In the genomic region with DNA sequence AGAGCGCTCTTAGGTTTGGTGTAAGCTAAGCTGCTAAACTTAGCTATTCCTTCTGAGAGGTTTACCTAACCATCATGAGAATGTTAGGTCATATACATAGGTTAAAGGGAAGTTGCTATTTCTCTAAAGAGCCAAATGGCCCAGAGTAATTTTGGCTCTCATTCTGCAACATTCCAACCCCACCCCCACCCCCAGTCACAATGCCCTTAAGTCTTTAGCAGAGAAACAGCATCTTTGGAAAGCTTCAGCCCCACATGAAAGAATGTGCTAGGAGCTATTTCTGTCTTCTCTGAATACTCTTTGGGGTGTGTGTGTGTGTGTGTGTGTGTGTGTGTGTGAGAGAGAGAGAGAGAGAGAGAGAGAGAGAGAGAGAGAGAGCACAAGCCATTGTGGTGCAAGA, we compare ENCODE assay signal across 22 mouse cellular contexts. TPM values are rescaled to one million over a fixed set of nuclear protein-coding genes. Genes with fewer than 3 reads are reported as not detected.
DNase-seq lines count a peak whose midpoint lies in the region; ATAC-seq and TF ChIP-seq lines count a peak whose summit lies in the region.
"Had no signal": no experiment of that assay in that cellular context is flagged by ENCODE, and none has a peak within 500 bp of the region (broad histone marks: within the 10 kb centered on the region; RNA-seq: fewer than 3 reads in every experiment).

No protein-coding gene starts in this region.

- 83% methylated on average over 1 of the region's 1 CpGs for WGBS in embryonic facial prominence, embryonic 14.5 days
- 90% methylated on average over 1 of the region's 1 CpGs for WGBS in embryonic facial prominence, embryonic 10.5 days
- WGBS in kidney, postnatal 0 days, result 83% methylated on average over 1 of the region's 1 CpGs

- H3K4me1 ChIP-seq in embryonic facial prominence, embryonic 14.5 days (ENCODE audit: control insufficient read depth, insufficient read depth, low read length), result no peaks in the 10 kb centered on the region
- no peaks in the 10 kb centered on the region for H3K4me1 ChIP-seq in embryonic facial prominence, embryonic 10.5 days
- no peaks in the 10 kb centered on the region for H3K4me1 ChIP-seq in kidney, postnatal 0 days (replicated peaks; ENCODE audit: insufficient read depth, low read length)
- H3K4me1 ChIP-seq: embryonic facial prominence, embryonic 13.5 days; forebrain, embryonic 10.5 days; forebrain, embryonic 12.5 days had no signal

- no peak for ATAC-seq in embryonic facial prominence, embryonic 14.5 days (ENCODE audit: low read depth)
- ATAC-seq in kidney, postnatal 0 days (replicated peaks; ENCODE audit: low FRiP score, low read depth), result no peak
- ATAC-seq in erythroid progenitor cell, adult 5-6 weeks (replicated peaks; ENCODE audit: low FRiP score, poor library complexity, severe bottlenecking), result no peak
- ATAC-seq: activated CD4-positive, CD25-positive, alpha-beta regulatory T cell, adult 4 months; CD4-positive, CD25-positive, alpha-beta regulatory T cell, adult 4 months; forebrain, embryonic 14.5 days; forebrain, embryonic 16.5 days; Patski had no signal

- no peak for TF ChIP-seq CTCF in kidney, postnatal 0 days (IDR thresholded peaks at IDR 0.05; ENCODE audit: low read depth)

- H3K9me3 ChIP-seq in embryonic facial prominence, embryonic 14.5 days (ENCODE audit: control insufficient read depth, low read length), result no peaks in the 10 kb centered on the region
- no peaks in the 10 kb centered on the region for H3K9me3 ChIP-seq in embryonic facial prominence, embryonic 10.5 days
- H3K9me3 ChIP-seq in kidney, postnatal 0 days (replicated peaks; ENCODE audit: low read length), result no peaks in the 10 kb centered on the region
- H3K9me3 ChIP-seq: embryonic facial prominence, embryonic 13.5 days; forebrain, embryonic 10.5 days; forebrain, embryonic 12.5 days had no signal

- DNase-seq in embryonic facial prominence, embryonic 14.5 days (ENCODE audit: low spot score), result peak; percentile 35
- no peak for DNase-seq in embryonic facial prominence, embryonic 10.5 days (ENCODE audit: low spot score)
- DNase-seq in kidney, postnatal 0 days (ENCODE audit: low spot score), result peak; percentile 8
- no peak for DNase-seq in kidney, adult 8-10 months
- DNase-seq: adrenal gland, adult 8-10 months; adrenal gland, postnatal 14 days; adrenal gland, postnatal 36 days; B cell, adult 2 months; cerebellum, adult 11-12 months; cerebellum, adult 2 months; cerebellum, adult 9-10 months; cerebellum, postnatal 10 days had no signal

- no peak overlapping the region for H3K4me3 ChIP-seq in embryonic facial prominence, embryonic 14.5 days (ENCODE audit: low read depth, low read length)
- H3K4me3 ChIP-seq in embryonic facial prominence, embryonic 10.5 days, result no peak overlapping the region
- H3K4me3 ChIP-seq in kidney, postnatal 0 days (replicated peaks; ENCODE audit: low read depth, low read length), result no peak overlapping the region
- H3K4me3 ChIP-seq: embryonic facial prominence, embryonic 13.5 days; forebrain, embryonic 10.5 days; forebrain, embryonic 12.5 days had no signal

- no peaks in the 10 kb centered on the region for H3K36me3 ChIP-seq in embryonic facial prominence, embryonic 14.5 days (ENCODE audit: control insufficient read depth, insufficient read depth, low read length)
- no peaks in the 10 kb centered on the region for H3K36me3 ChIP-seq in embryonic facial prominence, embryonic 10.5 days (replicated peaks)
- H3K36me3 ChIP-seq in kidney, postnatal 0 days (ENCODE audit: insufficient read depth, low read length), result no peaks in the 10 kb centered on the region
- H3K36me3 ChIP-seq: embryonic facial prominence, embryonic 13.5 days; forebrain, embryonic 10.5 days; forebrain, embryonic 12.5 days; G1E had no signal

- H3K4me2 ChIP-seq in embryonic facial prominence, embryonic 14.5 days (ENCODE audit: low read depth, low read length), result no peak overlapping the region
- H3K4me2 ChIP-seq in kidney, postnatal 0 days (ENCODE audit: low read length), result no peak overlapping the region
- H3K4me2 ChIP-seq: embryonic facial prominence, embryonic 13.5 days; forebrain, embryonic 12.5 days had no signal

- H3K27me3 ChIP-seq in embryonic facial prominence, embryonic 14.5 days (replicated peaks; ENCODE audit: control insufficient read depth, insufficient read depth, low read length), result no peaks in the 10 kb centered on the region
- H3K27me3 ChIP-seq in embryonic facial prominence, embryonic 10.5 days (replicated peaks; ENCODE audit: low read depth, poor library complexity, severe bottlenecking), result no peaks in the 10 kb centered on the region
- no peaks in the 10 kb centered on the region for H3K27me3 ChIP-seq in kidney, postnatal 0 days (ENCODE audit: insufficient read depth, low read length)
- H3K27me3 ChIP-seq: embryonic facial prominence, embryonic 13.5 days; forebrain, embryonic 12.5 days; Patski had no signal

- no peak overlapping the region for H3K9ac ChIP-seq in embryonic facial prominence, embryonic 14.5 days (ENCODE audit: low read depth, low read length)
- no peak overlapping the region for H3K9ac ChIP-seq in kidney, postnatal 0 days (ENCODE audit: low read depth, low read length)
- H3K9ac ChIP-seq: embryonic facial prominence, embryonic 13.5 days; forebrain, embryonic 12.5 days had no signal

- H3K27ac ChIP-seq in embryonic facial prominence, embryonic 14.5 days (replicated peaks; ENCODE audit: low read depth, low read length), result no peak overlapping the region
- no peak overlapping the region for H3K27ac ChIP-seq in embryonic facial prominence, embryonic 10.5 days (replicated peaks)
- no peak overlapping the region for H3K27ac ChIP-seq in kidney, postnatal 0 days
- H3K27ac ChIP-seq: embryonic facial prominence, embryonic 13.5 days; forebrain, embryonic 10.5 days; forebrain, embryonic 12.5 days had no signal

RNA-seq across cellular contexts. Expression of a gene that starts 20.6 kb away (rescaled TPM):
- 2.5 and 2.6 TPM in 2 replicates for polyA plus RNA-seq in embryonic facial prominence, embryonic 14.5 days (2014; fragmentation: Nextera tagmentation; extraction: Ambion mirVana)
- 0.73 and 1.2 TPM in 2 replicates for polyA plus RNA-seq in embryonic facial prominence, embryonic 10.5 days (2016; fragmentation: Nextera tagmentation; extraction: Ambion mirVana)
- polyA plus RNA-seq in kidney, postnatal 0 days (2015; fragmentation: Nextera tagmentation; extraction: Ambion mirVana), result 1.8 and 2.0 TPM in 2 replicates
- total RNA-seq in erythroid progenitor cell, adult 5-6 weeks (2015; ENCODE audit: low replicate concordance), result not detected in 2 replicates
- not detected in 2 replicates for total RNA-seq in erythroid progenitor cell, adult 5-6 weeks (2017; ENCODE audit: low replicate concordance)
- polyA plus RNA-seq: CD4-positive, CD25-positive, alpha-beta regulatory T cell, adult 4 months; G1E had no signal

Comparison
In these comparisons a context has a peak if more than half of its experiments do, and no peak if none do; other contexts are left out.
1. DNase-seq: peak in embryonic facial prominence, embryonic 14.5 days (single experiment) and kidney, postnatal 0 days (single experiment); none in embryonic facial prominence, embryonic 10.5 days (single experiment) and kidney, adult 8-10 months (0 of 2).